Mouse (Mus musculus): ENCODE measurements around the gene Tmem246. TPM values are rescaled to one million over a fixed set of nuclear protein-coding genes. Genes with fewer than 3 reads are reported as not detected.

Tmem246 gene
- total RNA-seq, 2 experiments from 2014 or later: 2.1 to 3.0 TPM

Other genes starting within 250 kb of the Tmem246 start
- gene Acnat2, start 189.7 kb downstream of the Tmem246 start, total RNA-seq (2014; fragmentation: Nextera tagmentation): 1.7 TPM in 1 of 2 replicates, not detected in the other
- gene Acnat2, start 189.7 kb downstream of the Tmem246 start, total RNA-seq (2017): not detected in 2 replicates
- 0.72 TPM in 1 of 2 replicates, not detected in the other for gene Acnat1, start 124.0 kb downstream of the Tmem246 start, total RNA-seq (2014; fragmentation: Nextera tagmentation)
- gene Acnat1, start 124.0 kb downstream of the Tmem246 start, total RNA-seq (2017): not detected in 2 replicates
- 0.40 TPM in 1 of 2 replicates, not detected in the other for gene Baat, start 91.3 kb downstream of the Tmem246 start, total RNA-seq (2014; fragmentation: Nextera tagmentation)
- gene Baat, start 91.3 kb downstream of the Tmem246 start, total RNA-seq (2017): not detected in 2 replicates
- 61.2 and 68.9 TPM in 2 replicates for gene Mrpl50, start 76.8 kb downstream of the Tmem246 start, total RNA-seq (2014; fragmentation: Nextera tagmentation)
- gene Mrpl50, start 76.8 kb downstream of the Tmem246 start, total RNA-seq (2017): 52.4 and 72.4 TPM in 2 replicates
- gene Zfp189, start 76.7 kb downstream of the Tmem246 start, total RNA-seq (2014; fragmentation: Nextera tagmentation): 10.4 and 10.8 TPM in 2 replicates
- gene Zfp189, start 76.7 kb downstream of the Tmem246 start, total RNA-seq (2017): 7.3 and 11.8 TPM in 2 replicates
- gene Aldob, start 48.3 kb downstream of the Tmem246 start, total RNA-seq (2014; fragmentation: Nextera tagmentation): 0.30 TPM in 1 of 2 replicates, not detected in the other
- gene Aldob, start 48.3 kb downstream of the Tmem246 start, total RNA-seq (2017): not detected in 2 replicates
- 62.2 and 66.1 TPM in 2 replicates for gene Rnf20, start 34.1 kb upstream of the Tmem246 start, total RNA-seq (2014; fragmentation: Nextera tagmentation)
- gene Rnf20, start 34.1 kb upstream of the Tmem246 start, total RNA-seq (2017): 153 and 170 TPM in 2 replicates
- not detected in 2 replicates for gene Ppp3r2, start 84.1 kb upstream of the Tmem246 start, total RNA-seq (2014; fragmentation: Nextera tagmentation)
- not detected in 2 replicates for gene Ppp3r2, start 84.1 kb upstream of the Tmem246 start, total RNA-seq (2017)
- gene Grin3a, start 247.9 kb upstream of the Tmem246 start, total RNA-seq (2014; fragmentation: Nextera tagmentation): not detected in 2 replicates
- not detected in 2 replicates for gene Grin3a, start 247.9 kb upstream of the Tmem246 start, total RNA-seq (2017)